Mouse (Mus musculus): Measurements from ENCODE around the gene Inka1. TPM values are rescaled to one million over a fixed set of nuclear protein-coding genes. Genes with fewer than 3 reads are reported as not detected.
A peak's percentile ranks its signal among the peaks of the same experiment; 100 is the strongest.

Inka1 gene
- polyA plus RNA-seq, 1 experiment from 2014 or later, result 15.1 TPM

- no peaks in the 10 kb centered on the region for H3K9me3 ChIP-seq
- no peak for ATAC-seq (replicated peaks)
- H3K4me2 ChIP-seq, result no peak overlapping the region
- no peak overlapping the region for H3K9ac ChIP-seq
- no peak overlapping the region for H3K4me3 ChIP-seq
- no peaks in the 10 kb centered on the region for H3K36me3 ChIP-seq (replicated peaks)
- no peak overlapping the region for H3K27ac ChIP-seq
- no peaks in the 10 kb centered on the region for H3K27me3 ChIP-seq (replicated peaks)
- WGBS, result 95% methylated on average over 9 of the region's 9 CpGs
- peaks cover 28% of the 10 kb centered on the region for H3K4me1 ChIP-seq
These were observed 21.0 kb downstream of the Inka1 start for GRCm38 (mm10) chr9:107964681-107965080.

- no peak; the same call in 1 of the 2 replicates for ATAC-seq (replicated peaks)
- Histone ChIP-seq H3K4me2 (no peak overlapping the region), H3K9ac (no peak overlapping the region), H3K9me3 (no peaks in the 10 kb centered on the region), H3K4me3 (no peak overlapping the region), H3K27ac (no peak overlapping the region), H3K4me1 (peaks cover 28% of the 10 kb centered on the region), H3K27me3 (replicated peaks) (no peaks in the 10 kb centered on the region), H3K36me3 (replicated peaks) (no peaks in the 10 kb centered on the region)
- WGBS, result 25% methylated on average over 5 of the region's 5 CpGs
These were observed 22.0 kb downstream of the Inka1 start for GRCm38 (mm10) chr9:107963700-107964099.

DNA sequence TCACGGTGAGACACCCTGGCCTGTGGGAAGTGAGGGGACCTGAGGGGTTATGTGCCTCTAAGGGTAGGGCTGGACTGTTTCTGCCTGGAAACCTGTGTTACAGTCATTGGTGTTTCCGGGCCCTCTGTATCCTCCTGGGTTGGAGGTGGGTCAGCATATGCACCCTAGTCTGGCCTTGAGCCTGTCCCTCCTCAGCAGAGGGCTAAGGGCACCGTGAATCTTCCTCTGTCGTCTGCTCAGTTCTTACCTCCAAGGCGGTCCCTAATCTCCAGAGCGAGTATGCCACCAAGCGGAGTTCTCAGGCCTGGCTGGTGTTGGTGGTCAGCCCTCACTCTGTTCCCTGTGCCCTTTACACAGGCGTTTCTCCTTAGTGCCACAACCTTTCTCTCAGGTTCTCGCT is 22.8 kb downstream of the Inka1 start:
- Histone ChIP-seq H3K27me3 (replicated peaks) (no peaks in the 10 kb centered on the region), H3K9ac (no peak overlapping the region), H3K4me1 (peaks cover 28% of the 10 kb centered on the region), H3K4me3 (no peak overlapping the region), H3K36me3 (replicated peaks) (no peaks in the 10 kb centered on the region), H3K9me3 (no peaks in the 10 kb centered on the region), H3K4me2 (no peak overlapping the region), H3K27ac (no peak overlapping the region)
- ATAC-seq (replicated peaks), result no peak
- 90% methylated on average over 9 of the region's 9 CpGs for whole genome bisulfite sequencing

DNA sequence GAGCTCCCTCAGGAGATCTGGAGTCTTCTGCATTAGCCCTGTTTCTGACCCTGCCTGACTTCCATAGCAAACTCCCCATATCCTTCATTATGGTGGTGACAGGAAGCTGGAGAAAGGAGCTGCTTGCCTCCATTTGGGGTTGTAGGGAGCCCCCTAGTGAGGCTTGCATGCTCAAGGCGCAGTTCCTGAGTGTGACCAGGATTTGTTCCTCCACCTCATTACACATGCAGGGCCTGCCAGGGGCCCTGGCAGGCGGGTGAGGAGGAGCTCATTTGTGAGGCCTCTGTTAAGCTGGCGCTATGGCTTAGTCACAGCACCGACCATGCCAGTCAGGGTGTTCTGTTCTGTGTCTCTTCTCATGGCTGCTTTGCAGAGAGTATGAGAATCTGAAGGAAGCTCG is 23.8 kb downstream of the Inka1 start:
- Histone ChIP-seq H3K36me3 (replicated peaks) (no peaks in the 10 kb centered on the region), H3K9ac (0 out of 2 replicates have a peak overlapping the region, but pooled peaks have one; percentile 2), H3K27me3 (replicated peaks) (no peaks in the 10 kb centered on the region), H3K27ac (peak overlapping the region; percentile 87), H3K4me1 (peaks cover 28% of the 10 kb centered on the region), H3K9me3 (no peaks in the 10 kb centered on the region), H3K4me2 (peak overlapping the region; percentile 37), H3K4me3 (peak overlapping the region; percentile 13; the same call in 1 of the 2 replicates)
- ATAC-seq (replicated peaks), result peak; percentile 46
- 32% methylated on average over 5 of the region's 5 CpGs for WGBS

- Histone ChIP-seq H3K4me2 (peak overlapping the region; percentile 37), H3K27me3 (replicated peaks) (no peaks in the 10 kb centered on the region), H3K27ac (peak overlapping the region; percentile 87), H3K9me3 (no peaks in the 10 kb centered on the region), H3K9ac (0 out of 2 replicates have a peak overlapping the region, but pooled peaks have one; percentile 2), H3K36me3 (replicated peaks) (no peaks in the 10 kb centered on the region), H3K4me1 (peaks cover 28% of the 10 kb centered on the region), H3K4me3 (peak overlapping the region; percentile 13; the same call in 1 of the 2 replicates)
- peak; percentile 77 for ATAC-seq (replicated peaks)
- WGBS, result 60% methylated on average over 10 of the region's 10 CpGs
These were observed 24.3 kb downstream of the Inka1 start for GRCm38 (mm10) chr9:107961351-107961762.

GRCm38 (mm10) chr9:107960928-107961327 is 24.8 kb downstream of the Inka1 start:
- peak overlapping the region; percentile 37 for H3K4me2 ChIP-seq
- H3K4me3 ChIP-seq, result no peak overlapping the region
- no peak for ATAC-seq (replicated peaks)
- no peaks in the 10 kb centered on the region for H3K27me3 ChIP-seq (replicated peaks)
- H3K9ac ChIP-seq, result 0 out of 2 replicates have a peak overlapping the region, but pooled peaks have one; percentile 2
- peaks cover 28% of the 10 kb centered on the region for H3K4me1 ChIP-seq
- 71% methylated on average over 4 of the region's 4 CpGs for WGBS
- peak overlapping the region; percentile 87 for H3K27ac ChIP-seq
- no peaks in the 10 kb centered on the region for H3K36me3 ChIP-seq (replicated peaks)
- H3K9me3 ChIP-seq, result no peaks in the 10 kb centered on the region

DNA sequence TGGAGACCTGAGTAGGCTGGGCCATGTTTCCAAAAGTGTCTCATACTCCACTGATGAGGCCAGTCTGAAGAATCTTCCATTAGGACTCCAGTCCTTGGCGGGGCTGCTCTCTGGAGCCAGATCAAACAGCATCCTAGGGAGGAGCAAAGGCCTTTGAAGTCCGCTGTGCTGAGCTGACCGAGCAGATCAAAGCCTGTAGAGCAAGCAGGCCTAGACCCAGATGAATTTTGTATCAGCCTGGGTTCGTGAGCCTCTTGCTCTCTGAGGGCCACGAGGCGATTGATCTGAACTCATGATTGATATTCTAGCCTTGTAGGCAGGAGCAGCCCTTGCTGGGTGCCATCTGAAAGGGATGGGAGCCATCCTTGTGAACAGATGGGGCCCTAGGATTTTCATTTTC is 25.8 kb downstream of the Inka1 start:
- Histone ChIP-seq H3K4me1 (peaks cover 28% of the 10 kb centered on the region), H3K27ac (peak overlapping the region; percentile 87), H3K27me3 (replicated peaks) (no peaks in the 10 kb centered on the region), H3K36me3 (replicated peaks) (no peaks in the 10 kb centered on the region), H3K9me3 (no peaks in the 10 kb centered on the region), H3K4me3 (no peak overlapping the region), H3K9ac (no peak overlapping the region), H3K4me2 (no peak overlapping the region)
- 47% methylated on average over 6 of the region's 6 CpGs for whole genome bisulfite sequencing
- ATAC-seq (replicated peaks), result no peak; the same call in 1 of the 2 replicates

GRCm38 (mm10) chr9:107957141-107957540 is 28.5 kb downstream of the Inka1 start:
- Histone ChIP-seq H3K27me3 (replicated peaks) (no peaks in the 10 kb centered on the region), H3K27ac (0 out of 2 replicates have a peak overlapping the region, but pooled peaks have one; percentile 38)
- WGBS, result 19% methylated on average over 6 of the region's 6 CpGs

GRCm38 (mm10) chr9:107955613-107956289 is 29.9 kb downstream of the Inka1 start:
- WGBS, result 82% methylated on average over 6 of the region's 6 CpGs
- H3K27me3 ChIP-seq (replicated peaks), result no peaks in the 10 kb centered on the region
- no peak overlapping the region for H3K27ac ChIP-seq
- no peak overlapping the region for H3K4me2 ChIP-seq
- H3K9me3 ChIP-seq, result no peaks in the 10 kb centered on the region
- peaks cover 21% of the 10 kb centered on the region for H3K4me1 ChIP-seq
- no peak overlapping the region for H3K9ac ChIP-seq
- no peak overlapping the region for H3K4me3 ChIP-seq
- no peaks in the 10 kb centered on the region for H3K36me3 ChIP-seq (replicated peaks)
- no peak for ATAC-seq (replicated peaks)

More at GRCm38 (mm10) chr9:107957141-107957540, 28.5 kb downstream of the Inka1 start:
- Histone ChIP-seq H3K9ac (no peak overlapping the region), H3K36me3 (replicated peaks) (no peaks in the 10 kb centered on the region), H3K4me1 (peaks cover 24% of the 10 kb centered on the region), H3K4me3 (no peak overlapping the region), H3K4me2 (no peak overlapping the region), H3K9me3 (no peaks in the 10 kb centered on the region)
- no peak for ATAC-seq (replicated peaks)

GRCm38 (mm10) chr9:107950460-107951355 is 35.0 kb downstream of the Inka1 start:
- Histone ChIP-seq H3K36me3 (replicated peaks) (no peaks in the 10 kb centered on the region), H3K27me3 (replicated peaks) (no peaks in the 10 kb centered on the region), H3K4me1 (peaks cover 15% of the 10 kb centered on the region), H3K4me3 (peak overlapping the region; percentile 71), H3K9me3 (no peaks in the 10 kb centered on the region), H3K27ac (peak overlapping the region; percentile 83), H3K9ac (peak overlapping the region; percentile 61), H3K4me2 (peak overlapping the region; percentile 91)
- ATAC-seq (replicated peaks), result peak; percentile 94
- 14% methylated on average over 45 of the region's 45 CpGs for WGBS

DNA sequence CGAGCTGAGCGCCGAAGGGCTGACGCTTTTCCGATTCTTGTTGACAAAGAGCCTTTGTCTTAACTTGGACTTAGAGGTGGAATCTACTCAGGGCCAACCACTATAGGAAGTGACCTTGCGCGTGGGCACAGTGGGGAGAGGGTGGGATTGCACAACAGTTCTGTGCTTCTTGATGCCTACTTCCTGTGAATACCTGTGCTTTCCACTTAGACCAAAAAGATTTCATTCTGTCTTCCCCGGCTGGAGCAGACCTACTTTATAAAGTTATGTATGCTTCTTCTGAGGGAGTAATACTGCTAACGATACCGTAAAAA is 35.8 kb downstream of the Inka1 start, which contains the start of gene Traip:
Traip (plus strand) TSS at position 215 of the 314 bp plus-strand sequence.
- H3K4me3 ChIP-seq, result peak within 1 kb of the TSS; percentile 71
- WGBS, result 93% methylated on average over 10 of the region's 10 CpGs
- peaks cover 15% of the 10 kb centered on the region for H3K4me1 ChIP-seq
- H3K9me3 ChIP-seq, result no peaks in the 10 kb centered on the region
- H3K27ac ChIP-seq, result peak within 1 kb of the TSS; percentile 83
- peak within 1 kb of the TSS; percentile 91 for H3K4me2 ChIP-seq
- H3K27me3 ChIP-seq (replicated peaks), result no peaks in the 10 kb centered on the region
- no peaks in the 10 kb centered on the region for H3K36me3 ChIP-seq (replicated peaks)
- H3K9ac ChIP-seq, result peak within 1 kb of the TSS; percentile 61
- ATAC-seq (replicated peaks), result no peak

GRCm38 (mm10) chr9:107949184-107949921 is 36.3 kb downstream of the Inka1 start:
- Histone ChIP-seq H3K27me3 (replicated peaks) (no peaks in the 10 kb centered on the region), H3K36me3 (replicated peaks) (no peaks in the 10 kb centered on the region), H3K9ac (no peak overlapping the region), H3K4me2 (no peak overlapping the region), H3K4me3 (no peak overlapping the region), H3K4me1 (peaks cover 15% of the 10 kb centered on the region), H3K27ac (no peak overlapping the region), H3K9me3 (no peaks in the 10 kb centered on the region)
- ATAC-seq (replicated peaks), result no peak
- WGBS, result 82% methylated on average over 13 of the region's 13 CpGs

All from midbrain, embryonic 15.5 days (tissue).